8 mouse cellular contexts compared by ENCODE assay signal in the genomic region with DNA sequence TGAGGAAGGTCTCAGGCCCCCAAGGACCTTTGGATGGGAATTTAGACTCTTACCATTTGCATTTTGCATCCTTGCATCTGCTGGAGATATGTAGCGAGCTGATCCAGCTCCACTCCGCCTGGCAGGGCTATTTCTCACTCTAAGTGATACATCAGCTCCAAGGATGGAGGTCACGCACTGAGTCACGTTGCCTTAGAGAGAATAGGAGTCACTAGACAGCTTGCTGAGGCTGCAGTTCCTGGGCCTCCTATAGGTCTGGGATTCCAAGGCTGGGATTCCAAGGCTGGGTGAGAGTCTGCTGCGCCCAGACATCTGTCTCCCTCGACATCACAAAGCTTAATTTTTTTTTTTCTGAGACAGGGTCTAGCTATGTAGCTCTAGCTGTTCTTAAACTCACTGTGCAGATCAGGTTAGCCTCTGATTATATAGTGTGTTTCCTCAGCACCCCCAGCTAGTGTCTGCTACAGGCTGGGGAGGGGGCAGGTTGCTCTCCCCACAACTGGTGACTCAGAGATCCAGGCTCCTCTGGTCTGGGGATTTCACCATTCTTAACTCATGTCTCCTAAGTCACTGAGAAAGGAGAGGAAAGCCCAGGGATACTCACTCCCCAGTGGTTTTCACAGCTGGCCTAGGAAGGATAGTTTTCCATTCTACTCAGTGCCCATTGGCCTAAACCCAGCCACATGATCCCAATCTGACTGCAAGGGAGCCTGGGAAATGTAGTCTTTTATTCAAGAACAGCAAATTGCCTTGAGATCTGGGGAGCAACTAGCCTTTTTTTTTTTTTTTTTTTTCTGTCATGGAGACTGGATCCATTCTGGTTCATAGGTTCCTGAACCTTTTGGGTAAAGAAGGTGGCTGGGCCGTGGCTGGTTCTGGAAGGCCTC.
DNase-seq lines count a peak whose midpoint lies in the region; ATAC-seq and TF ChIP-seq lines count a peak whose summit lies in the region.

No protein-coding gene starts in this region.

- peak; percentile 94 for ATAC-seq in frontal cortex, adult (ENCODE audit: low TSS enrichment)
- peak; percentile 62 for ATAC-seq in hindbrain, embryonic 14.5 days (ENCODE audit: low FRiP score)
- no peak for ATAC-seq in activated CD4-positive, CD25-positive, alpha-beta regulatory T cell, adult 4 months

- no peak overlapping the region for H3K9ac ChIP-seq in hindbrain, embryonic 14.5 days

- WGBS in lung, adult 2 months = 69% methylated on average over 7 of the region's 7 CpGs
- WGBS in hindbrain, embryonic 14.5 days = 79% methylated on average over 7 of the region's 7 CpGs
- 76% methylated on average over 7 of the region's 7 CpGs for WGBS in small intestine, adult 2 months

- no peak overlapping the region for H3K4me3 ChIP-seq in lung, adult 2 months (replicated peaks; ENCODE audit: extremely low read depth, low read depth, low read length)
- H3K4me3 ChIP-seq in hindbrain, embryonic 14.5 days (replicated peaks; ENCODE audit: low read length) = no peak overlapping the region
- no peak overlapping the region for H3K4me3 ChIP-seq in small intestine, adult 2 months (ENCODE audit: low read depth, low read length)

- no peaks in the 10 kb centered on the region for H3K4me1 ChIP-seq in lung, adult 2 months (ENCODE audit: control insufficient read depth, insufficient read depth, low read length)
- peaks cover 10% of the 10 kb centered on the region for H3K4me1 ChIP-seq in hindbrain, embryonic 14.5 days (replicated peaks; ENCODE audit: control insufficient read depth, insufficient read depth, low read length)
- H3K4me1 ChIP-seq in small intestine, adult 2 months (ENCODE audit: control insufficient read depth, insufficient read depth, insufficient read length, low read length) = peaks cover 5% of the 10 kb centered on the region; the same call in 1 of the 2 replicates

- H3K27ac ChIP-seq in hindbrain, embryonic 14.5 days = no peak overlapping the region
- 0 out of 2 replicates have a peak overlapping the region, but pooled peaks have one; percentile 14 for H3K27ac ChIP-seq in small intestine, adult 2 months (ENCODE audit: insufficient read depth, low read depth, low read length)

- no peak overlapping the region for H3K4me2 ChIP-seq in hindbrain, embryonic 14.5 days (replicated peaks)

- TF ChIP-seq POLR2A in lung, adult 2 months (IDR thresholded peaks at IDR 0.05; ENCODE audit: borderline replicate concordance, extremely low read depth, low read depth, low read length) = no peak
- no peak for TF ChIP-seq POLR2A in small intestine, adult 2 months (IDR thresholded peaks at IDR 0.05; ENCODE audit: low read depth, low read length)

- no peaks in the 10 kb centered on the region for H3K9me3 ChIP-seq in hindbrain, embryonic 14.5 days (ENCODE audit: control insufficient read depth, low read length)

- H3K27me3 ChIP-seq in hindbrain, embryonic 14.5 days (ENCODE audit: control insufficient read depth, insufficient read depth, low read length) = peaks cover 5% of the 10 kb centered on the region; the same call in 1 of the 2 replicates
- no peaks in the 10 kb centered on the region for H3K27me3 ChIP-seq in small intestine, adult 2 months (ENCODE audit: control insufficient read depth, insufficient read depth, low read length)

- DNase-seq in frontal cortex, postnatal 25 days (ENCODE audit: low spot score in 2 of 2) = no peak
- DNase-seq in lung, postnatal 10 days = peak; percentile 8
- no peak for DNase-seq in lung, adult 2 months
- peak; percentile 78 for DNase-seq in hindbrain, embryonic 14.5 days (ENCODE audit: low spot score)
- no peak for DNase-seq in spleen, postnatal 14 days (ENCODE audit: low spot score in 2 of 2)

- no peak for TF ChIP-seq CTCF in lung, adult 2 months (IDR thresholded peaks at IDR 0.05; ENCODE audit: insufficient read depth, low read length)
- no peak for TF ChIP-seq CTCF in small intestine, adult 2 months (IDR thresholded peaks at IDR 0.05; ENCODE audit: extremely low read depth, insufficient read length, insufficient replicate concordance, low read depth, low read length)

- no peaks in the 10 kb centered on the region for H3K36me3 ChIP-seq in hindbrain, embryonic 14.5 days (replicated peaks; ENCODE audit: control insufficient read depth, insufficient read depth)
- H3K36me3 ChIP-seq in small intestine, adult 2 months (ENCODE audit: control insufficient read depth, insufficient read depth, low read length) = no peaks in the 10 kb centered on the region

Comparison
In these comparisons a context has a peak if more than half of its experiments do, and no peak if none do; other contexts are left out.
1. DNase-seq: peak in lung, postnatal 10 days (single experiment) and hindbrain, embryonic 14.5 days (single experiment); none in frontal cortex, postnatal 25 days (0 of 2), lung, adult 2 months (single experiment) and spleen, postnatal 14 days (0 of 2).